Mouse (Mus musculus) neural tube, embryonic 14.5 days (tissue): ENCODE data around the gene Olfr667. TPM values are rescaled to one million over a fixed set of nuclear protein-coding genes. Genes with fewer than 3 reads are reported as not detected.
"Not testable (repeated sequence)": the region's sequence is repeated elsewhere in the genome, so short reads cannot be mapped to it uniquely, and the experiment has no call there.

Source experiments
- ATAC-seq: fragments of 200-750 bp; cut with Nextera tagmentation; 2 replicates; pipeline ENCODE4 v1.8.0; 2017; ENCODE audit warnings: low read depth, mild to moderate bottlenecking, moderate TSS enrichment, moderate library complexity
- H3K27ac ChIP-seq: fragments of 300-500 bp; sonication (generic); 2 replicates; pipeline ENCODE4 v1.5.1; 2014; ENCODE audit warnings: low read depth, mild to moderate bottlenecking, control low read depth, low read length, moderate library complexity, mixed read lengths
- H3K27me3 ChIP-seq: fragments of 300-500 bp; sonication (generic); 2 replicates; pipeline ENCODE4 v1.6.1; 2014; ENCODE audit warnings: low read length; ENCODE audit not compliant: control insufficient read depth, insufficient read depth
- H3K36me3 ChIP-seq: fragments of 300-500 bp; sonication (generic); 2 replicates; pipeline ENCODE4 v1.6.1; 2014; ENCODE audit warnings: low read length, mixed read lengths; ENCODE audit not compliant: control insufficient read depth, insufficient read depth
- H3K4me1 ChIP-seq: fragments of 300-500 bp; sonication (generic); 2 replicates; pipeline ENCODE4 v1.6.1; 2014; ENCODE audit warnings: low read length; ENCODE audit not compliant: control insufficient read depth, insufficient read depth
- H3K4me2 ChIP-seq: fragments of 300-500 bp; sonication (generic); 2 replicates; pipeline ENCODE4 v1.6.1; 2014; ENCODE audit warnings: mild to moderate bottlenecking, low read depth, low read length, control low read depth
- H3K4me3 ChIP-seq: fragments of 300-500 bp; sonication (generic); 2 replicates; pipeline ENCODE4 v1.5.1; 2014; ENCODE audit warnings: low read depth, low read length, control low read depth, mixed read lengths
- H3K9ac ChIP-seq: fragments of 300-500 bp; sonication (generic); replicated peaks from 2 replicates; pipeline ENCODE4 v1.6.1; 2014; ENCODE audit warnings: low read depth, mild to moderate bottlenecking, control low read depth, low read length, mixed read lengths
- H3K9me3 ChIP-seq: fragments of 300-500 bp; sonication (generic); 2 replicates; pipeline ENCODE4 v1.6.1; 2016; ENCODE audit warnings: low read length; ENCODE audit not compliant: control insufficient read depth
- whole genome bisulfite sequencing: fragments of 180-500 bp; shearing (Covaris S2); extraction: QIAGEN DNeasy Blood & Tissue Kit; methylation state at CpG from one replicate; pipeline ENCODE4 v1.1.7; 2014; 5-methylcytosine and 5-hydroxymethylcytosine counted together
- polyA plus RNA-seq: library from polyadenylated mRNA; unstranded; fragments of >200 nt; fragmentation: Nextera tagmentation; extraction: Ambion mirVana; gene quantifications from 2 replicates; pipeline ENCODE4 v1.2.1, GENCODE M21; 2014

The Olfr667 gene
- polyA plus RNA-seq: not detected in 2 replicates

GRCm38 (mm10) chr7:104921382-104921781 lies at the start of gene Olfr667:
Olfr667 (minus strand) TSS chr7:104921482.
- no peaks in the 10 kb centered on the region for H3K36me3 ChIP-seq
- H3K4me1 ChIP-seq: no peaks in the 10 kb centered on the region
- no peak within 1 kb of the TSS for H3K27ac ChIP-seq
- H3K9ac ChIP-seq: no peak within 1 kb of the TSS
- H3K4me3 ChIP-seq: no peak within 1 kb of the TSS
- no peak for ATAC-seq
- 95% methylated on average over 1 of the region's 1 CpGs for WGBS
- H3K27me3 ChIP-seq: no peaks in the 10 kb centered on the region
- no peak within 1 kb of the TSS for H3K4me2 ChIP-seq
- H3K9me3 ChIP-seq: no peaks in the 10 kb centered on the region

- Histone ChIP-seq H3K9me3 (no peaks in the 10 kb centered on the region), H3K27me3 (no peaks in the 10 kb centered on the region), H3K27ac (no peak within 1 kb of the TSS), H3K36me3 (no peaks in the 10 kb centered on the region), H3K4me1 (no peaks in the 10 kb centered on the region), H3K4me2 (no peak within 1 kb of the TSS), H3K4me3 (no peak within 1 kb of the TSS), H3K9ac (no peak within 1 kb of the TSS)
- no peak for ATAC-seq
- 59% methylated on average over 1 of the region's 1 CpGs for WGBS
Observed at GRCm38 (mm10) chr7:104962520-104962919, 41.2 kb upstream of the Olfr667 start, which contains the start of gene Olfr670. Olfr670 (minus strand) TSS chr7:104962620.

- not testable (repeated sequence) for H3K4me3 ChIP-seq, H3K4me1 ChIP-seq
- 96% methylated on average over 16 of the region's 16 CpGs for WGBS
Observed at GRCm38 (mm10) chr7:104950234-104950633, 29.0 kb upstream of the Olfr667 start.

GRCm38 (mm10) chr7:104933940-104934339 lies 12.7 kb upstream of the Olfr667 start, which contains the start of gene Olfr669:
Olfr669 (plus strand) TSS chr7:104934240.
- Histone ChIP-seq H3K4me2 (no peak within 1 kb of the TSS), H3K36me3 (no peaks in the 10 kb centered on the region), H3K9ac (no peak within 1 kb of the TSS), H3K4me3 (no peak within 1 kb of the TSS), H3K4me1 (no peaks in the 10 kb centered on the region), H3K27ac (no peak within 1 kb of the TSS), H3K27me3 (no peaks in the 10 kb centered on the region), H3K9me3 (no peaks in the 10 kb centered on the region)
- no peak for ATAC-seq
- WGBS: 78% methylated on average over 1 of the region's 1 CpGs

More at GRCm38 (mm10) chr7:104950234-104950633, 29.0 kb upstream of the Olfr667 start:
- H3K27ac ChIP-seq, H3K4me2 ChIP-seq, ATAC-seq, H3K9me3 ChIP-seq, H3K36me3 ChIP-seq, H3K27me3 ChIP-seq, H3K9ac ChIP-seq: not testable (repeated sequence)

GRCm38 (mm10) chr7:104927957-104928356 lies 6.7 kb upstream of the Olfr667 start, which contains the start of gene Olfr668:
Olfr668 (minus strand) TSS chr7:104928057.
- no peak for ATAC-seq
- H3K4me1 ChIP-seq: no peaks in the 10 kb centered on the region
- H3K9me3 ChIP-seq: no peaks in the 10 kb centered on the region
- H3K4me2 ChIP-seq: no peak within 1 kb of the TSS
- H3K4me3 ChIP-seq: no peak within 1 kb of the TSS
- no peaks in the 10 kb centered on the region for H3K36me3 ChIP-seq
- no peak within 1 kb of the TSS for H3K27ac ChIP-seq
- 87% methylated on average over 1 of the region's 1 CpGs for WGBS
- no peaks in the 10 kb centered on the region for H3K27me3 ChIP-seq
- no peak within 1 kb of the TSS for H3K9ac ChIP-seq

- Histone ChIP-seq H3K27ac (no peak within 1 kb of the TSS), H3K4me2 (no peak within 1 kb of the TSS), H3K9me3 (no peaks in the 10 kb centered on the region), H3K36me3 (no peaks in the 10 kb centered on the region), H3K9ac (no peak within 1 kb of the TSS), H3K4me3 (no peak within 1 kb of the TSS), H3K27me3 (no peaks in the 10 kb centered on the region), H3K4me1 (no peaks in the 10 kb centered on the region)
- 89% methylated on average over 2 of the region's 2 CpGs for WGBS
- no peak for ATAC-seq
Observed at GRCm38 (mm10) chr7:104895852-104896251, 25.4 kb downstream of the Olfr667 start, which contains the start of gene Olfr666. Olfr666 (minus strand) TSS chr7:104895952.

GRCm38 (mm10) chr7:104877731-104878130 lies 43.6 kb downstream of the Olfr667 start, which contains the start of gene Olfr665:
Olfr665 (plus strand) TSS chr7:104878031.
- no peak within 1 kb of the TSS for H3K9ac ChIP-seq
- ATAC-seq: no peak
- H3K36me3 ChIP-seq: no peaks in the 10 kb centered on the region
- no peaks in the 10 kb centered on the region for H3K27me3 ChIP-seq
- H3K4me2 ChIP-seq: no peak within 1 kb of the TSS
- H3K27ac ChIP-seq: no peak within 1 kb of the TSS
- no peaks in the 10 kb centered on the region for H3K9me3 ChIP-seq
- no peaks in the 10 kb centered on the region for H3K4me1 ChIP-seq
- H3K4me3 ChIP-seq: no peak within 1 kb of the TSS
- 49% methylated on average over 1 of the region's 1 CpGs for WGBS

Other genes starting within 250 kb of the Olfr667 start
- not detected in 2 replicates for gene Olfr661, start 235.0 kb downstream of the Olfr667 start, polyA plus RNA-seq
- gene Usp17le, start 144.0 kb downstream of the Olfr667 start, polyA plus RNA-seq: not detected in 2 replicates
- not detected in 2 replicates for gene Usp17lb, start 78.9 kb downstream of the Olfr667 start, polyA plus RNA-seq
- not detected in 2 replicates for gene Usp17la, start 64.5 kb downstream of the Olfr667 start, polyA plus RNA-seq
- gene Olfr665, start 43.5 kb downstream of the Olfr667 start, polyA plus RNA-seq: not detected in 2 replicates
- not detected in 2 replicates for gene Olfr666, start 25.5 kb downstream of the Olfr667 start, polyA plus RNA-seq
- not detected in 2 replicates for gene Olfr668, start 6.6 kb upstream of the Olfr667 start, polyA plus RNA-seq
- gene Olfr669, start 12.8 kb upstream of the Olfr667 start, polyA plus RNA-seq: not detected in 2 replicates
- gene Olfr670, start 41.1 kb upstream of the Olfr667 start, polyA plus RNA-seq: not detected in 2 replicates
- not detected in 2 replicates for gene Olfr671, start 57.6 kb upstream of the Olfr667 start, polyA plus RNA-seq
- not detected in 2 replicates for gene Olfr672, start 80.5 kb upstream of the Olfr667 start, polyA plus RNA-seq
- not detected in 2 replicates for gene Olfr675, start 107.0 kb upstream of the Olfr667 start, polyA plus RNA-seq
- gene Olfr676, start 111.2 kb upstream of the Olfr667 start, polyA plus RNA-seq: not detected in 2 replicates
- gene Olfr677, start 129.9 kb upstream of the Olfr667 start, polyA plus RNA-seq: not detected in 2 replicates
- not detected in 2 replicates for gene Olfr678, start 143.0 kb upstream of the Olfr667 start, polyA plus RNA-seq
- not detected in 2 replicates for gene Olfr679, start 159.7 kb upstream of the Olfr667 start, polyA plus RNA-seq
- not detected in 2 replicates for gene Olfr680-ps1, start 171.3 kb upstream of the Olfr667 start, polyA plus RNA-seq
- not detected in 2 replicates for gene Olfr681, start 195.4 kb upstream of the Olfr667 start, polyA plus RNA-seq
- not detected in 2 replicates for gene Olfr683, start 225.5 kb upstream of the Olfr667 start, polyA plus RNA-seq
- gene Olfr684, start 242.2 kb upstream of the Olfr667 start, polyA plus RNA-seq: not detected in 2 replicates